Mouse (Mus musculus): ENCODE results near the gene Iqcf1. TPM values are rescaled to one million over a fixed set of nuclear protein-coding genes. Genes with fewer than 3 reads are reported as not detected.

Gene Iqcf1
- polyA plus RNA-seq, 1 experiment, result not detected

GRCm38 (mm10) chr9:106475046-106475445, 24.7 kb upstream of the Iqcf1 start:
- WGBS, result 60% methylated on average over 7 of the region's 7 CpGs
- no peak for TF ChIP-seq CTCF (IDR thresholded peaks at IDR 0.05; ENCODE audit: control insufficient read depth, insufficient read depth, low read length)
- no peak for TF ChIP-seq POLR2A (IDR thresholded peaks at IDR 0.05; ENCODE audit: borderline replicate concordance, control insufficient read depth, low read depth, low read length)
- no peak overlapping the region for H3K4me3 ChIP-seq (replicated peaks; ENCODE audit: control insufficient read depth, low read depth, low read length)
- no peaks in the 10 kb centered on the region; the same call in 1 of the 2 replicates for H3K4me1 ChIP-seq (ENCODE audit: control insufficient read depth, insufficient read depth, low read length)
- H3K27ac ChIP-seq (ENCODE audit: control insufficient read depth, insufficient read depth, low read depth, low read length, poor library complexity), result no peak overlapping the region

GRCm38 (mm10) chr9:106475663-106476001, 24.1 kb upstream of the Iqcf1 start, which contains the start of gene Rrp9:
Gene Rrp9 (plus strand): TSS chr9:106475963.
- H3K27ac ChIP-seq (ENCODE audit: control insufficient read depth, insufficient read depth, low read depth, low read length, poor library complexity), result peak within 1 kb of the TSS; percentile 10
- TF ChIP-seq POLR2A (IDR thresholded peaks at IDR 0.05; ENCODE audit: borderline replicate concordance, control insufficient read depth, low read depth, low read length), result no peak
- TF ChIP-seq CTCF (IDR thresholded peaks at IDR 0.05; ENCODE audit: control insufficient read depth, insufficient read depth, low read length), result no peak

GRCm38 (mm10) chr9:106476002-106476923, 23.5 kb upstream of the Iqcf1 start:
- Histone ChIP-seq H3K27ac (ENCODE audit: control insufficient read depth, insufficient read depth, low read depth, low read length, poor library complexity) (peak overlapping the region; percentile 10), H3K4me1 (ENCODE audit: control insufficient read depth, insufficient read depth, low read length) (no peaks in the 10 kb centered on the region; the same call in 1 of the 2 replicates), H3K4me3 (replicated peaks; ENCODE audit: control insufficient read depth, low read depth, low read length) (peak overlapping the region; percentile 49)
- 8% methylated on average over 16 of the region's 16 CpGs for WGBS
- TF ChIP-seq CTCF (IDR thresholded peaks at IDR 0.05; ENCODE audit: control insufficient read depth, insufficient read depth, low read length) (no peak), POLR2A (IDR thresholded peaks at IDR 0.05; ENCODE audit: borderline replicate concordance, control insufficient read depth, low read depth, low read length) (no peak)

More at GRCm38 (mm10) chr9:106475663-106476001, 24.1 kb upstream of the Iqcf1 start, which contains the start of gene Rrp9:
- WGBS, result 31% methylated on average over 10 of the region's 10 CpGs
- peak within 1 kb of the TSS; percentile 49 for H3K4me3 ChIP-seq (replicated peaks; ENCODE audit: control insufficient read depth, low read depth, low read length)
- H3K4me1 ChIP-seq (ENCODE audit: control insufficient read depth, insufficient read depth, low read length), result no peaks in the 10 kb centered on the region; the same call in 1 of the 2 replicates

- Histone ChIP-seq H3K27ac (ENCODE audit: control insufficient read depth, insufficient read depth, low read depth, low read length, poor library complexity) (peak within 1 kb of the TSS; percentile 10), H3K4me3 (replicated peaks; ENCODE audit: control insufficient read depth, low read depth, low read length) (peak within 1 kb of the TSS; percentile 60), H3K4me1 (ENCODE audit: control insufficient read depth, insufficient read depth, low read length) (no peaks in the 10 kb centered on the region; the same call in 1 of the 2 replicates)
- TF ChIP-seq POLR2A (IDR thresholded peaks at IDR 0.05; ENCODE audit: borderline replicate concordance, control insufficient read depth, low read depth, low read length), result peak; percentile 22; the same call in 1 of the 2 replicates
- TF ChIP-seq CTCF (IDR thresholded peaks at IDR 0.05; ENCODE audit: control insufficient read depth, insufficient read depth, low read length), result peak; percentile 95
- WGBS, result under 1% methylated on average over 41 of the region's 41 CpGs
Observed at GRCm38 (mm10) chr9:106476924-106477484, 22.8 kb upstream of the Iqcf1 start, which contains the start of gene Parp3. Gene Parp3 (minus strand): TSS chr9:106476949.

GRCm38 (mm10) chr9:106477649-106478048, 22.1 kb upstream of the Iqcf1 start:
- peak overlapping the region; percentile 60 for H3K4me3 ChIP-seq (replicated peaks; ENCODE audit: control insufficient read depth, low read depth, low read length)
- no peak overlapping the region for H3K27ac ChIP-seq (ENCODE audit: control insufficient read depth, insufficient read depth, low read depth, low read length, poor library complexity)
- H3K4me1 ChIP-seq (ENCODE audit: control insufficient read depth, insufficient read depth, low read length), result no peaks in the 10 kb centered on the region; the same call in 1 of the 2 replicates
- no peak for TF ChIP-seq POLR2A (IDR thresholded peaks at IDR 0.05; ENCODE audit: borderline replicate concordance, control insufficient read depth, low read depth, low read length)
- TF ChIP-seq CTCF (IDR thresholded peaks at IDR 0.05; ENCODE audit: control insufficient read depth, insufficient read depth, low read length), result no peak
- WGBS, result under 1% methylated on average over 16 of the region's 16 CpGs

- no peaks in the 10 kb centered on the region; the same call in 1 of the 2 replicates for H3K4me1 ChIP-seq (ENCODE audit: control insufficient read depth, insufficient read depth, low read length)
- 68% methylated on average over 9 of the region's 9 CpGs for WGBS
- no peak overlapping the region for H3K4me3 ChIP-seq (replicated peaks; ENCODE audit: control insufficient read depth, low read depth, low read length)
- no peak for TF ChIP-seq POLR2A (IDR thresholded peaks at IDR 0.05; ENCODE audit: borderline replicate concordance, control insufficient read depth, low read depth, low read length)
- TF ChIP-seq CTCF (IDR thresholded peaks at IDR 0.05; ENCODE audit: control insufficient read depth, insufficient read depth, low read length), result no peak
- no peak overlapping the region for H3K27ac ChIP-seq (ENCODE audit: control insufficient read depth, insufficient read depth, low read depth, low read length, poor library complexity)
Observed at GRCm38 (mm10) chr9:106478101-106478500, 21.7 kb upstream of the Iqcf1 start.

GRCm38 (mm10) chr9:106480541-106480940, 19.2 kb upstream of the Iqcf1 start:
- no peaks in the 10 kb centered on the region; the same call in 1 of the 2 replicates for H3K4me1 ChIP-seq (ENCODE audit: control insufficient read depth, insufficient read depth, low read length)
- TF ChIP-seq POLR2A (IDR thresholded peaks at IDR 0.05; ENCODE audit: borderline replicate concordance, control insufficient read depth, low read depth, low read length), result no peak
- no peak for TF ChIP-seq CTCF (IDR thresholded peaks at IDR 0.05; ENCODE audit: control insufficient read depth, insufficient read depth, low read length)
- no peak overlapping the region for H3K4me3 ChIP-seq (replicated peaks; ENCODE audit: control insufficient read depth, low read depth, low read length)
- WGBS, result 84% methylated on average over 7 of the region's 7 CpGs
- no peak overlapping the region for H3K27ac ChIP-seq (ENCODE audit: control insufficient read depth, insufficient read depth, low read depth, low read length, poor library complexity)

- Histone ChIP-seq H3K4me1 (ENCODE audit: control insufficient read depth, insufficient read depth, low read length) (no peaks in the 10 kb centered on the region; the same call in 1 of the 2 replicates), H3K27ac (ENCODE audit: control insufficient read depth, insufficient read depth, low read depth, low read length, poor library complexity) (no peak overlapping the region), H3K4me3 (replicated peaks; ENCODE audit: control insufficient read depth, low read depth, low read length) (no peak overlapping the region)
- 40% methylated on average over 15 of the region's 15 CpGs for WGBS
- TF ChIP-seq CTCF (IDR thresholded peaks at IDR 0.05; ENCODE audit: control insufficient read depth, insufficient read depth, low read length), result no peak
- no peak for TF ChIP-seq POLR2A (IDR thresholded peaks at IDR 0.05; ENCODE audit: borderline replicate concordance, control insufficient read depth, low read depth, low read length)
Observed at GRCm38 (mm10) chr9:106481075-106481474, 18.7 kb upstream of the Iqcf1 start.

Measured in bone marrow, adult 2 months (tissue).